Mouse (Mus musculus) liver, embryonic 16.5 days (tissue): Measurements from ENCODE around the gene Stk24. TPM values are rescaled to one million over a fixed set of nuclear protein-coding genes. Genes with fewer than 3 reads are reported as not detected.

Source experiments
- ATAC-seq: fragments of 200-750 bp; cut with Nextera tagmentation; 2 replicates; pipeline ENCODE4 v1.8.0; 2017; ENCODE audit warnings: low read depth, mild to moderate bottlenecking, moderate number of reproducible peaks, moderate library complexity
- H3K27ac ChIP-seq: fragments of 300-500 bp; sonication (generic); 2 replicates; pipeline ENCODE4 v1.5.1; 2014; ENCODE audit warnings: mild to moderate bottlenecking, low read length
- H3K27me3 ChIP-seq: fragments of 300-500 bp; sonication (generic); 2 replicates; pipeline ENCODE4 v1.6.1; 2014; ENCODE audit warnings: low read depth, low read length, mixed read lengths; ENCODE audit not compliant: control insufficient read depth, insufficient read depth
- H3K36me3 ChIP-seq: fragments of 300-500 bp; sonication (generic); 2 replicates; pipeline ENCODE4 v1.6.1; 2014; ENCODE audit warnings: mild to moderate bottlenecking; ENCODE audit not compliant: control insufficient read depth, insufficient read depth
- H3K4me1 ChIP-seq: fragments of 300-500 bp; sonication (generic); 2 replicates; pipeline ENCODE4 v1.6.1; 2014; ENCODE audit warnings: low read depth, low read length, mixed read lengths; ENCODE audit not compliant: control insufficient read depth
- H3K4me2 ChIP-seq: fragments of 300-500 bp; sonication (generic); 2 replicates; pipeline ENCODE4 v1.6.1; 2014; ENCODE audit warnings: low read depth, low read length, mixed read lengths
- H3K4me3 ChIP-seq: fragments of 300-500 bp; sonication (generic); 2 replicates; pipeline ENCODE4 v1.5.1; 2014; ENCODE audit warnings: low read depth, mild to moderate bottlenecking, low read length
- H3K9ac ChIP-seq: fragments of 300-500 bp; sonication (generic); 2 replicates; pipeline ENCODE4 v1.6.1; 2014; ENCODE audit warnings: low read depth, low read length
- H3K9me3 ChIP-seq: fragments of 300-500 bp; sonication (generic); replicated peaks from 2 replicates; pipeline ENCODE4 v1.6.1; 2016; ENCODE audit warnings: low read length; ENCODE audit not compliant: control insufficient read depth
- WGBS: fragments of 180-500 bp; shearing (Covaris S2); extraction: QIAGEN DNeasy Blood & Tissue Kit; methylation state at CpG from one replicate; pipeline ENCODE4 v1.1.7; 2014; ENCODE audit not compliant: insufficient replicate concordance; 5-methylcytosine and 5-hydroxymethylcytosine counted together
- polyA plus RNA-seq: library from polyadenylated mRNA; unstranded; fragments of >200 nt; fragmentation: Nextera tagmentation; extraction: Ambion mirVana; gene quantifications from 2 replicates; pipeline ENCODE4 v1.2.1, GENCODE M21; 2015

Stk24 gene
- polyA plus RNA-seq, 1 experiment from 2014 or later, result 26.1 TPM

- H3K9ac ChIP-seq, result no peak overlapping the region
- WGBS, result 57% methylated on average over 4 of the region's 4 CpGs
- ATAC-seq, result 0 out of 2 replicates have a peak, but pooled peaks have one; percentile 45
Observed at GRCm38 (mm10) chr14:121395125-121395524, 15.3 kb upstream of the Stk24 start.

GRCm38 (mm10) chr14:121391927-121392326, 12.1 kb upstream of the Stk24 start:
- Histone ChIP-seq H3K36me3 (no peaks in the 10 kb centered on the region), H3K9ac (no peak overlapping the region), H3K4me1 (no peaks in the 10 kb centered on the region), H3K9me3 (no peaks in the 10 kb centered on the region), H3K4me3 (no peak overlapping the region), H3K27ac (no peak overlapping the region), H3K27me3 (no peaks in the 10 kb centered on the region), H3K4me2 (no peak overlapping the region)
- 71% methylated on average over 5 of the region's 5 CpGs for WGBS
- ATAC-seq, result 0 out of 2 replicates have a peak, but pooled peaks have one; percentile 21

More at GRCm38 (mm10) chr14:121395125-121395524, 15.3 kb upstream of the Stk24 start:
- no peak overlapping the region for H3K4me3 ChIP-seq
- no peak overlapping the region for H3K27ac ChIP-seq
- no peaks in the 10 kb centered on the region for H3K9me3 ChIP-seq
- no peaks in the 10 kb centered on the region for H3K4me1 ChIP-seq
- no peaks in the 10 kb centered on the region for H3K27me3 ChIP-seq
- H3K36me3 ChIP-seq, result no peaks in the 10 kb centered on the region
- H3K4me2 ChIP-seq, result no peak overlapping the region

- H3K4me2 ChIP-seq, result no peak overlapping the region
- 59% methylated on average over 1 of the region's 1 CpGs for WGBS
- no peak overlapping the region for H3K27ac ChIP-seq
- no peaks in the 10 kb centered on the region for H3K4me1 ChIP-seq
- H3K27me3 ChIP-seq, result no peaks in the 10 kb centered on the region
- ATAC-seq, result no peak
- no peaks in the 10 kb centered on the region for H3K36me3 ChIP-seq
- no peak overlapping the region for H3K4me3 ChIP-seq
- H3K9ac ChIP-seq, result no peak overlapping the region
- H3K9me3 ChIP-seq, result no peaks in the 10 kb centered on the region
Observed at GRCm38 (mm10) chr14:121387760-121388159, 7.9 kb upstream of the Stk24 start.

- Histone ChIP-seq H3K4me2 (no peak overlapping the region), H3K9ac (no peak overlapping the region), H3K36me3 (no peaks in the 10 kb centered on the region), H3K4me3 (no peak overlapping the region), H3K27me3 (no peaks in the 10 kb centered on the region; the same call in 1 of the 2 replicates), H3K27ac (no peak overlapping the region), H3K9me3 (no peaks in the 10 kb centered on the region), H3K4me1 (no peaks in the 10 kb centered on the region)
- no peak for ATAC-seq
- WGBS, result 75% methylated on average over 8 of the region's 8 CpGs
Observed at GRCm38 (mm10) chr14:121385440-121385839, 5.6 kb upstream of the Stk24 start.

GRCm38 (mm10) chr14:121383801-121384200, 4.0 kb upstream of the Stk24 start:
- no peak overlapping the region for H3K27ac ChIP-seq
- H3K4me3 ChIP-seq, result no peak overlapping the region
- H3K9me3 ChIP-seq, result no peaks in the 10 kb centered on the region
- H3K4me1 ChIP-seq, result peaks cover 8% of the 10 kb centered on the region
- H3K36me3 ChIP-seq, result no peaks in the 10 kb centered on the region
- no peak for ATAC-seq
- H3K9ac ChIP-seq, result no peak overlapping the region
- 68% methylated on average over 3 of the region's 3 CpGs for WGBS
- H3K27me3 ChIP-seq, result no peaks in the 10 kb centered on the region; the same call in 1 of the 2 replicates
- no peak overlapping the region for H3K4me2 ChIP-seq

GRCm38 (mm10) chr14:121379116-121379826, 540 bp downstream of the Stk24 start:
- ATAC-seq, result peak; percentile 91
- WGBS, result under 1% methylated on average over 36 of the region's 79 CpGs
- peak overlapping the region; percentile 83 for H3K27ac ChIP-seq
- no peaks in the 10 kb centered on the region for H3K9me3 ChIP-seq
- peaks cover 36% of the 10 kb centered on the region for H3K4me1 ChIP-seq
- peaks cover 4% of the 10 kb centered on the region for H3K36me3 ChIP-seq
- peak overlapping the region; percentile 96 for H3K4me2 ChIP-seq
- H3K4me3 ChIP-seq, result peak overlapping the region; percentile 97
- no peaks in the 10 kb centered on the region; the same call in 1 of the 2 replicates for H3K27me3 ChIP-seq
- peak overlapping the region; percentile 98 for H3K9ac ChIP-seq

- under 1% methylated on average over 81 of the region's 83 CpGs for WGBS
Observed at GRCm38 (mm10) chr14:121378243-121379115, 1.3 kb downstream of the Stk24 start.

GRCm38 (mm10) chr14:121376566-121376965, 3.2 kb downstream of the Stk24 start:
- Histone ChIP-seq H3K9ac (peak overlapping the region; percentile 1; the same call in 1 of the 2 replicates), H3K27me3 (no peaks in the 10 kb centered on the region), H3K9me3 (no peaks in the 10 kb centered on the region), H3K4me3 (peak overlapping the region; percentile 13), H3K4me2 (peak overlapping the region; percentile 96; the same call in 1 of the 2 replicates), H3K4me1 (peaks cover 59% of the 10 kb centered on the region), H3K36me3 (peaks cover 6% of the 10 kb centered on the region), H3K27ac (no peak overlapping the region)
- no peak for ATAC-seq
- 28% methylated on average over 6 of the region's 6 CpGs for WGBS

More at GRCm38 (mm10) chr14:121378243-121379115, 1.3 kb downstream of the Stk24 start:
- H3K4me3 ChIP-seq, result peak overlapping the region; percentile 97
- peaks cover 4% of the 10 kb centered on the region for H3K36me3 ChIP-seq
- H3K9ac ChIP-seq, result peak overlapping the region; percentile 98
- peaks cover 42% of the 10 kb centered on the region for H3K4me1 ChIP-seq
- ATAC-seq, result peak; percentile 73
- no peaks in the 10 kb centered on the region; the same call in 1 of the 2 replicates for H3K27me3 ChIP-seq
- no peaks in the 10 kb centered on the region for H3K9me3 ChIP-seq
- peak overlapping the region; percentile 83 for H3K27ac ChIP-seq
- H3K4me2 ChIP-seq, result peak overlapping the region; percentile 96
